Mouse (Mus musculus): ENCODE measurements around the gene Kcnq1. TPM values are rescaled to one million over a fixed set of nuclear protein-coding genes. Genes with fewer than 3 reads are reported as not detected.

Kcnq1 gene
- 3.5 and 3.6 TPM in 2 replicates for total RNA-seq (2021)
- long read RNA-seq, partial matches to known transcripts, result 1 of 3 reads
- long read RNA-seq, other reads (novel, unspliced or antisense), result 2 of 3 reads

- no peak for DNase-seq
These were observed at the start of gene Kcnq1 for GRCm38 (mm10) chr7:143106062-143106461. Gene Kcnq1 (plus strand): TSS chr7:143106362.

- DNase-seq, result no peak
These were observed 49.1 kb upstream of the Kcnq1 start for GRCm38 (mm10) chr7:143057023-143057422.

- DNase-seq, result no peak
These were observed 48.4 kb upstream of the Kcnq1 start for GRCm38 (mm10) chr7:143057667-143058220.

- no peak for DNase-seq
These were observed 47.9 kb upstream of the Kcnq1 start for GRCm38 (mm10) chr7:143058221-143058697.

- no peak for DNase-seq
These were observed 46.8 kb upstream of the Kcnq1 start for GRCm38 (mm10) chr7:143059202-143059870.

GRCm38 (mm10) chr7:143062704-143063103, 43.5 kb upstream of the Kcnq1 start:
- no peak for DNase-seq

- no peak for DNase-seq
These were observed 41.9 kb upstream of the Kcnq1 start for GRCm38 (mm10) chr7:143064226-143064625.

GRCm38 (mm10) chr7:143065692-143066091, 40.5 kb upstream of the Kcnq1 start:
- no peak for DNase-seq

GRCm38 (mm10) chr7:143067469-143067868, 38.7 kb upstream of the Kcnq1 start:
- no peak for DNase-seq

- no peak for DNase-seq
These were observed 38.3 kb upstream of the Kcnq1 start for GRCm38 (mm10) chr7:143067897-143068296.

- peak; percentile 58 for DNase-seq
These were observed 37.8 kb upstream of the Kcnq1 start for GRCm38 (mm10) chr7:143068316-143068881.

- peak; percentile 92 for DNase-seq
These were observed 37.1 kb upstream of the Kcnq1 start, which contains the start of gene Tssc4 for GRCm38 (mm10) chr7:143068882-143069591. Gene Tssc4 (plus strand): TSS chr7:143069249.

- DNase-seq, result no peak
These were observed 36.3 kb upstream of the Kcnq1 start for GRCm38 (mm10) chr7:143069751-143070400.

- no peak for DNase-seq
These were observed 35.6 kb upstream of the Kcnq1 start for GRCm38 (mm10) chr7:143070506-143071070.

- DNase-seq, result no peak
These were observed 33.6 kb upstream of the Kcnq1 start for GRCm38 (mm10) chr7:143072605-143073004.

- no peak for DNase-seq
These were observed 33.1 kb upstream of the Kcnq1 start for GRCm38 (mm10) chr7:143073086-143073485.

GRCm38 (mm10) chr7:143075394-143075793, 30.8 kb upstream of the Kcnq1 start:
- DNase-seq, result no peak

GRCm38 (mm10) chr7:143077351-143077750, 28.8 kb upstream of the Kcnq1 start:
- no peak for DNase-seq

- DNase-seq, result no peak
These were observed 24.1 kb upstream of the Kcnq1 start for GRCm38 (mm10) chr7:143082024-143082423.

GRCm38 (mm10) chr7:143083708-143084107, 22.5 kb upstream of the Kcnq1 start:
- no peak for DNase-seq

- peak; percentile 75 for DNase-seq
These were observed 19.8 kb upstream of the Kcnq1 start for GRCm38 (mm10) chr7:143086366-143086765.

GRCm38 (mm10) chr7:143087070-143087579, 19.0 kb upstream of the Kcnq1 start:
- DNase-seq, result no peak
